Mouse (Mus musculus): ENCODE measurements at regions not wholly inside any gene's neighbourhood (a gene's known extent, or its start where the extent isn't known, plus 50 kb on each side); places are given as distances from the start of the nearest gene placed in this dataset.

DNA sequence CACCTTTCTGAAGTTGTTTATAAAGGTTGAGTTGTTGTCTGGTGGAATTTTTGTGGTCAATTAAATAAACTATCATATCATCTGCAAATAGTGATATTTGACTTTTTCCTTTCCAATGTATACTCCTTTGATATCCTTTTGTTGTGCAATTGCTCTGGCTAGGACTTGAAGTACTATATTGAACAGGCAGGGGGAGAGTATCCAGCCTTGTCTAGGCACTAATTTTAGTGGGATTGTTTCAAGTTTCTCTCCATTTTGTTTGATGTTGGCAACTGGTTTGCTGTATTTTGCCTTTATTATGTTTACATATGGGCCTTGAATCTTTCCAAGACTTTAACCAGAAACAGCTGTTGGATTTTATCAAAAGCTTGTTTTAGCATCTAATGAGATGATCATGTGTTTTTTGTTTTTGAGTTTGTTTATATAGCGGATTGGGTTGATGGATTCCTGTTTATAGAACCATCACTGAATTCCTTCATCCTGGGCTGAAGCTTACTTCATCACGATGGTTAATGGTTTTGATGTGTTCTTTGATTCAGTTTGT, 383.3 kb downstream of the Amd2 start:
- no peak for DNase-seq

GRCm38 (mm10) chr10:35298775-35299174, 412.9 kb downstream of the Amd2 start:
- no peak for DNase-seq

- no peak for DNase-seq
These were observed 446.6 kb downstream of the Amd2 start for GRCm38 (mm10) chr10:35265066-35265465.

GRCm38 (mm10) chr10:35236431-35236830, 475.3 kb downstream of the Amd2 start:
- DNase-seq = no peak

DNA sequence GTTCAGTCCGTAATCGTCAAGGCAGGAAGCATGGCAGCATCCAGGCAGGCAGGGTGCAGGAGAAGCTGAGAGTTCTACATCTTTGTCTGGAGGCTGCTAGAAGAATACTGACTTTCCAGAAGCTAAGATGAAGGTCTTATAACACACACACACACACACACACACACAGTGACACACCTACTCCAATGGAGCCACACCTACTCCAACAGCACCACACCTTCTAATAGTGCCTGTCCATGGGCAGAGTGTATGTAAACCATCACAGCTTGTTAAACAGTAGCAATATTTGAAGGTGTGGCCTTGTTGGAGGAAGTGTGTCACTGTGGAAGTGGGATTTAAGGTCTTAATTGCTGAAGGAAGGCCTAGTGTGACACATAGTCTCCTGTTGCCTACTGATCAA, 476.4 kb downstream of the Amd2 start:
- DNase-seq = peak; percentile 61

- DNase-seq = no peak
These were observed 482.2 kb downstream of the Amd2 start for GRCm38 (mm10) chr10:35229540-35229939.

Measured in gastrocnemius, postnatal 10 days (tissue).